Mouse (Mus musculus): ENCODE measurements around the gene Ddx47.

DNA sequence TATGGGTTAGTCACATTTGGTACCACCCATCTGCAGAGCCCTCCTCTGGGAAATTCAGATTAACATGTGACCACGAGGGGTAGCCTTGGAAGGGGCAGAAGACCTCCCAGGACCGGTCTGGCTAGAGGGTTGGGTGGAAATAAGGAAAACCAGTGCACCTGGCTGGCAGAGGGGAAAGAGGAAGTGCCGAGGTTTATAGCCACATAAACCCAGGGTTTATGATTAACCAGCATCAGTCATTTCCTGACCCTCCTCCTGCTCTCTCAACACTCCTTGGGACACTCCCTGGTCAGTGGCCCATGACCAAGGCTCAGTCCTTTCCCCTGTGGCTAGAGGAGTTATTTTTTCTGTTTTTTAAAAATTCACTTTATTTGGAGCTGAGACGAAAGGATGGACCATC is 17.8 kb downstream of the Ddx47 start:
- TF ChIP-seq POLR2A (IDR thresholded peaks at IDR 0.05; ENCODE audit: low read depth, low read length) (no peak), CTCF (IDR thresholded peaks at IDR 0.05; ENCODE audit: extremely low read depth, insufficient read length, insufficient replicate concordance, low read depth, low read length) (no peak)

All from small intestine, adult 2 months (tissue).